Mouse (Mus musculus) liver (tissue): ENCODE measurements around the gene Gm6096.
"Not testable (repeated sequence)": the region's sequence is repeated elsewhere in the genome, so short reads cannot be mapped to it uniquely, and the experiment has no call there.

ENCODE experiments used
- DNase-seq: peaks from one replicate; pipeline ENCODE4 v3.0.0-alpha.2; 2020; ENCODE audit warnings: mixed read lengths

The Gm6096 gene

DNA sequence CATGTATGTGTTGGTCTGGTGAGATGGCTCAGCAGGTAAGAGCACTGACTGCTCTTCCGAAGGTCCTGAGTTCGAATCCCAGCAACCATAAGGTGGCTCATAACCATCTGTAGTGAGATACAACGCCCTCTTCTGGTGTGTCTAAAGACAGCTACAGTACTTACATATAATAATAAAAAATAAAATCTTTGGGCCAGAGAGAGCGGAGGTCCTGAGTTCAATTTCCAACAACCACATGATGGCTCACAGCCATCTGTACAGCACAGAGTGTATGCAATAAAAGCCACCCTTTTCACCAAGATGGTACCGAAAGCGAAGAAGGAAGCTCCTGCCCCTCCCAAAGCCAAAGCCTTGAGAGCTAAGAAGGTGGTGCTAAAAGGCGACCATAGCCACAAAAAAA, at the start of gene Gm6096:
TSS of gene Gm6096 (plus strand) at position 301 of the 400 bp plus-strand sequence.
- no peak for DNase-seq

DNA sequence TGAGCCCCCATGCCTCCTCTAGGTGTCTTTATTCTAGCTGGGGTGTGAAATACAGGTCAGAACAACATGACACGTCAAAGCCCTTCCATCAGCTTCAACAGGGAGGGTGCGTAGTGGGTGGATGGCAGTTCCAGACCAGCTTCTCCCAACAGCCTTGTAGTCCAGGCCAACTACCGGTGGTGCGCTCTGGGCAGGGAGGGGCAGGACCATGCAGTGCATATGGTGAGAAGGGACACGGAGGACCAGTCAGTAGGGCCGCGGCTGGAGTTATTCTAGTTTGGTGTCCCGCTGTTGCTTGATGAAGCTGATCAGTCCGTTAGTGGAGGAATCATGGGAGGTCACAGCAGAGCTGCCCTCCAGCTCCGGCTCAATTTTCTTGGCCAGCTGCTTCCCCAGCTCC, 48.7 kb upstream of the Gm6096 start:
- DNase-seq = not testable (repeated sequence)

DNA sequence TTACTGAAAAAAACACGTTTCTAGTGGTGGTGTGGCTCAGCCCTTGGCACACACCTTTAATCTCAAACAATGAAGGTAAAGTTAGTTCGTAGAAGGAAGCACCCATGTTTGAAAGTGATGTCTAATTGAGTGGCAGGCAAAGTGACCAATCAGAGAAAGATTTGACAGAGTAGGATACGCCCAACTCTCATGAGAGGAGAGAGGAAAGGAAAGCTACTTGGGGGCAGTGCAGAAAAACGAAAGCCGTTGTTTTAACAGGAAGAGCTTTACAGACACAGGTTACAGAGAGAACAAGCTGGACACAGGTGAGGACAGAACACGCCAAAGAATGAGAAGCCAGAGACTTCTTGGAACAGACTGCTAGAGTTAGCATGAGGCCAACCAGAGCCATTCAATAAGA, 44.5 kb upstream of the Gm6096 start:
- no peak for DNase-seq

DNA sequence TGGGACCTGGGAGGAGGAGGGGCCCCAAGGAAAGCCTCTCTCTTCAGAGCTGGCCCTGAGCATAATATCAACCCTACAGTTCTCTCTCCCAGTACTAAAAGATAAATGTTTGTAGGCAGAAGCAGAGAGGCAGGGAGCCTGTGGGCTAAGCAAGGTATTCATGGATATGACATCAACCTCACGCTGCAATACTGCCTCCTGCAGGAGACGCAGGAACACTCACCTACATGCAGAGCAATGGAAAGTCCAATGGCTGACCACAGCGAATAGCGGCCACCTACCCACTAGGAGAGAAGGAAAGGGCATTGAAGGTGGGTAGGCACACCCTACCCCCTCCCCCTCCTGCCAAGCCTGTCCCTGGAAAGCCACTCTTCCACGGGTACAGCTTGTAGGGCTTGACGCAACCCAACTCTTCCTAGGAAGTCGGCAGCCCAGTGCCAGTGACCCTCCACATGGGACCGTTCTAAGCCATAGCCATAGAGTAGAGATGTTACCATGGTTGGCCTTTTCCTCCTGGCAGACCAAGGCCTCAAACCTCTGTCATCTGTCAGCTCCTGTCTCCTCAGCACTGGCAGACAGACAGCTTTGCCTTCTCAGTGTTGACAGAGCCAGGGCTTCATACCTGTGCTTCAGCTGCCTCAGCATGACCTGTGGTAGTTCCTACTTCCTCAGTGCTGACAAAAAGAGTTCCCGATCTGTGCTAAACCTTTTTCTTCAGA, 42.7 kb upstream of the Gm6096 start:
- no peak for DNase-seq

DNA sequence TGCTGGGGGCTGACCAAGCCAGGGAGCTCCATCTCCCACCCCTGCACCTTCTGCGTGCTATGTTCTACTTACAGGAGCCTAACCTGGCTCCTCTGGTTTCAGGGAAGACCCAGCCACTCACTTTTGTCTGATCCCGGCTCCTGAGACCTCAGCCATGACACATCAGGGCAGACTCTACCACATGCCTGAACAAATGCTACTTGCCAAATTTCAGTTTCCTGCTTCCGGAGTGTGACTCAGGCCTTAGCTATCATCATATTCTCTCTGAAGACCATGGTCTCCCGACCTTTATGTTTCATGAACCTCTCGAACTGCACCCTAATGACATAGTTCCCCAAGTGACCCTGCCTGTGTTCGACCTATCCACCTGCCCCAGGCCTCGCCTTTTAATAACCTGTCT, 37.6 kb upstream of the Gm6096 start:
- DNase-seq = no peak

DNA sequence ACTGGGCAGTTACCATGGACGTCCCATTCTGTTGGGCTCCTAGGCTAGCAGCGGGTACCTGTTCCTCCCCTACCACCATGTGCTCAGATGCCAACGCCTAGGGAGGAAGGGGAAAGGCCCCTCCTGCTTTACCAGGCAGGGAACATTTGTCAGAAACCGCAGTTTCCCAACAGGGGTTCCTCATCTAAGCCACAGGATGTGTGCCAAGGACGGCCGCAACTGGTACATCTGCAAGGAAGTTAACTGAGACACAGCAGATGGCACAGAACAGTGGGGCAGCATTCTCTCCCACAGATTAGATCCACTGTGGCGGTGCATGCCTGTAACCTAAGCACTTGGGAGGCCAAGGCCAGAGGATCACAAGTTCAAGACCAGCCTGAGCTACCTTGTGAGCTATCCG, 36.2 kb upstream of the Gm6096 start:
- no peak for DNase-seq

DNA sequence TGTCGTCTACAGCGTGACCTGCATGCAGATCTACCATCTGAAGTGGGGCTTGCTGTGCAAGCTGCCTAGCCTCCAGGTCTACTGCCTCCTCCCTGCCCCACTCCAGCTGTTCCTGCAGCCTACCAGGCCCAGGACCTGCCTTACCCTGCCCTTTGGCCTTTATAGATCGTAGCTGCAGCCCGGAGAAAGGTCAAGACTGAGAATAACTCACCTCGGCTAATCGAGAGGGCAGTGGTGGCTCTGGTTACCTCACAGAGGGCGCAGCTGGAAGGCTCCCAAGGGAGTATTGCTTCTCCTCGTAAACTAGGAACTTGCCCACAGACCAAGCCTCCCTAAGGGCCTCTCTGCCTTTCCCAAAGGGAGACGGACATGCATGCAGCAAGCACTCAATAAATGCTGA, 35.4 kb upstream of the Gm6096 start:
- DNase-seq = no peak

DNA sequence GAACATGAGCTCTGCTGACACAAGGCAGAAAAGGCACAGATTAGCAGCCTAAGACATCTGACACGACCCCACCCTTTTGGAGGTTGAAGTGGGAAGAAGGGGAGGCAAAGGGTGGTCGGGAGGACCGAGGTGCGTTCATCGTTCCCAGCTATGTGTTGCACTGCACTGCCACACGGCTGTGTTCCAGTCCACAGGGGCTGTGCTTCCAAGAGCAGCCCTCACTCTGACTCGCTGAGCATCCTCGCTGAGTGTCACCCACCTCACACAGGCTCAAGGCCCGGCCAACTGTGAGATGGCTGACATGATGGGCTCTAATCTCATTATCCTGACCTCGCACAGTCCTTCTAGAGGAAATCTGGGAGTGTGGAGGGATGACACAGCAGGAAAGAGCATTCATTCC, 34.4 kb upstream of the Gm6096 start:
- DNase-seq = no peak

DNA sequence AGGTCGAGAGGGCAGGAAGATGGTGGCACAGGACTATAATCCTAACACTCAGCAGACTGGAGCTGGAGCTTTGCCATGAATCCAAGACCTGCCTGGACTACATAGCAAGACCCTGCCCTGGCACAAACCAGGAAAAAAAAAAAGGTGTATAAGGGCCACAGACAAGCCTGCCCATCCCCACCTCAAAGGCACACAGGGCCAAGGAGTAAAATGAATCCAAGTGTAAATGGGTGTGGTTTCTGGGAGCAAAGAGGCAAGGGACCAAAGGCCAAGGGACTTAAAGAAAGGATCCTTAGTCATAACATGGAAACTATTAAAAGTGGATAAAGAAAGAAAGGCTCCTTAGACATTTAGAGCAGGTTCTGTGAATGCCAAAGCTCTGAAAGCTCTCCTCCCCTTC, 32.3 kb upstream of the Gm6096 start:
- DNase-seq = no peak

DNA sequence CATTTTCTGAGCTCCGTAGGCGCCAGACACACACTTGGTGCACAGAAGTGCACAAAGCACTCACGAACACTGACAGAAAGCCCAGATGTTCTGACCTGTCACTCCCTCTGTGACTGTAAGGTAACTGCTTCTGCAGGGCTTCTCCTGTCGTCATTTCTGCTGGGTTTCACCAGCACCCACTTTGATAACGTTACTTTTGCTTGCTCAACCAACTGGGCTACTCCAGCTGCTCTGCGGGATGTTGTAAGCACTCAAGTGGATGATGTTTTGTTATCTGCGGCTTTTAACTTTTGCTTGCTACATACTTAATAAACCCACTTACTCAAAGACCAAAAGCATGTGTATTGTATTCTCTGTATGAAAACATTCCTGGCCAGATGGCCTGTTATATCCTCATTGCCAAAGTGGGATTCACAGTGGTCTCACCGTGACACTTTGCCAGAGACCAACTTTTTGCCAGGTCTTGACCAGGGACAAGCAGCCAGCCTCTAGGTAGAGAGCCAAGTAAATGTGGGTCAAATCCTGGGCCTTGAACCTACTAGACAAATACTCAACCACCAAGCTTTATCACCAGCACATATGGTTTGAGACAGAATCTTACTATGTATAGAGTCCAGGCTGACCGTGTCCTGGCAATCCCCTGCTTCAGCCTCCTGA, 29.1 kb upstream of the Gm6096 start:
- DNase-seq = no peak

DNA sequence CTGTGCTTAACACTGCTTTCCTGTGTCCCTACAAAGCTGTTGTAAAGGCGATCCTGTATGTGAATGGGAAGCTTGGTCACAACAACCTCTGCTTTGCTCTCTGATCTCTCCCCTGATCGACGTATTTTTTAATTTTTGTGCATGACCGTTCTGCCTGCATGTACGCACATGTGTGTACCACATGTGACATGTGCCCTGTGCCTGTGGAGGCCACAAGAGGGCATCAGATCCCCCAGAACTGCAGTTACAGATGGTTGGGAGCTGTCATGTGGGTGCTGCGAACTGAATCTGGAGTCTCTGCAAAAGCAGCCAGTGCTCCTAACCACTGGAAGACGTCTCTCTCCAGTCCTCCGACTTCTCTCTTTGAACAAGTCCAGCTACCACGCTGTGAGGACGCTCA, 28.5 kb upstream of the Gm6096 start:
- DNase-seq = no peak

DNA sequence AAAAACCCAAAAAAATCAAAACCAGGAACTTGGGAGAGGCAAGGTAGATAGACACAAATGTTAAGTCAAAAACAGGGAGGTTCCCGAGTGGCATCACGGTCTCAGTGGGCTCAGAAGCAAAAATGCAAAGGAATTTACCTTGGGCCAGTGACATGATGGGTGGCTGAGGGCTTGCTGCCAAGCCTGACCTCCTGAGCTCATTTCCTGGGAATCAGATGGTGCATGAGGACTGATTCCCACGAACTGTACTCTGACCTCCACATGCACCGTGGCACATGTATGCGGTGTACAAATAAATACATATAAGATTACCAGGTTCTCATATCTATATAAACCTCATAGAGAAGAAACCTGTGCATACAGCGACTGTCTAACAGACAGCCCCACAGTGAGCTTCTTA, 26.5 kb upstream of the Gm6096 start:
- no peak for DNase-seq

DNA sequence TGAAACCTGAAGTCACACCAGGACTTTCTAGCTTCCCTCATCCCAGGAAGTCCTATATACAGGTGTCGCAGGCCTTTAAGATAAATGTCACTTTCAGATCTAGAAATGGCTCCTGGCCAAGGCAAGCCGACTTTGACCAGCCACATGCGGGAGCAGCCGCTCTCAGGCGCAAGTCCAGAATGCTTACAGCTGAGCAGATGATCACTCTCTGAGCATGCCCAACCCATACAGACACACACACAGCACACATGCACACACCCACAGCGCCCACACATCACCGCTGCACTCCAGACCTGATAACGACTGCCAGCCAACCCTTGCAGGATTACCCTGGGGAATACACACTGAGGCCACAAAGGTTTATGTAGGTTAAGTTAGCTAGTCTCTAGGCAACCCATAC, 24.8 kb upstream of the Gm6096 start:
- DNase-seq = peak; percentile 32

DNA sequence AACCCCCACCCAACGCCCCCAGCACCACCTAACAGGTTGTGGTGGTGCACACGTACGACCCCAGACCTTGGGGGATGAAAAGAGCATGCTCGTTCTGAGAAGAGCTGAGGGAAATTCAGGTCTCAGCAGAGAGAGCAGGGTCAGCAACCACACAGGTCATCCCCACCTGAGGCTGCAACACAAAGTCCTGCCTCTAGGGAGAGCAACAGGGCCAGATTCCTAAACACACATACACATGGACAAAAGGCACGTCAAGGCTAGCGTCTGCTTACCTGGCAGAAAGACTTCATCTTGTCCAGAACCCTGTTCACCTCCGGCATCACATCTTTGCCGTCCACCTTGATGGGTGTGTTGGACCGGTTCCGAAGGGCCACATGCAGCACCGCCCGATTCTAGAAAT, 24.0 kb upstream of the Gm6096 start:
- DNase-seq = no peak

DNA sequence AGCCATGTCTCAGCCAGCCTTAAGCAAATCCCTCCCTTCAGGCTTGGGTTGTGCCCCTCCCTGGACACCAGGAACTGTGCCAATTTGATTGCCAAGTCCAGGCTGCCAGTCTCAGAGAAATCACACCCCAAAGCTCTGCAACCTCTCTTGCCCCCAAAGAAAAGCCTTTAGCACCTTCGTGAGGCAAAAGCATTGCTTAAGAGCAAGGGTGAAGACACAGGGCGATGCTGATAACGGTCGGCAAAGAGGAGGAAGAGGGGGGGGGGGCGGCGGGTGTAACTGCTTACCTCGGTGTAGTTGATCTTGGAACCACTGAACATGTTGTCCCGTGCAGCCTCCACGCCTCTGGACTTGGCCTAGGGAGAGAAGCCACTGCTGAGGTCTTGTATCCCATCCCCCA, 22.2 kb upstream of the Gm6096 start:
- peak; percentile 45 for DNase-seq

DNA sequence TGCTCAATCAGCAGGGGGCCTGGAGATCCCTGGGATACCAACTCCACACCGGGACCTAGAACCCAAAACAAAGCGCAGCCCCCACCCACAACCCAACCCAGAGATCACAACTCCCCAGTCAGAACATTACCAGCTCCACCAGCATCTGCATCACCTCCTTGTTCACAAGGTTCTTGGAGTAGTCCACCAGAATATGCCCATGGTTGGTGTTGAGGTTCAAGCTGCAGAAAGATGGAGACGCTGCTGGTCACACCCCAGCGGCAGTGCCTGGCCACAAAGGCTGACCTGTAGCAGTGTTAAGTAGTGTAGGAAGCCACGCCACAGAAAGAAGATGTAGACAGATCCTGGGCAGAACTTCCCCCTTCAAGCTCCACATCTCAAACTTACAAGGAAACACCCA, 21.7 kb upstream of the Gm6096 start:
- no peak for DNase-seq

DNA sequence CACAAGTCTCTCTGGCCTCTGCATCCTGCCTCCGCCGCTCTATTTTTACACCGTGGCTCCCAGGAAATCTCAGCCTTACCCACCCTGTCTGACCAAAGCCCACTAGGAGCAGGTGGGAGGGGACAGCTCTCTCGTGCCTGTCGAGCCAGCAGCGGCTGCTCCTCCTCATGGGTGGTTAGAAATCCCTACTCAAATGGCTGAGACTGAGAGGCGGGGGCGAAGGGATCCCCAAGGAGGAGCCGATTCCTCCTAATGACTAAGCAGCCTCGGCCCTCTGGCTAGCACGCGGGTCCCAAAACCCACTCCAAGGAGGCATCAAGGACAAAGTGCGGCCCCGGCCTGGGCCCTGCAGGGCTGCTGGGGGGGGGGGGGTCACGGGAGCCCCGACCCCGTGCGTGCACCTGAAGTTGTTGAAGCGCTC, 21.1 kb upstream of the Gm6096 start:
- peak; percentile 59 for DNase-seq

DNA sequence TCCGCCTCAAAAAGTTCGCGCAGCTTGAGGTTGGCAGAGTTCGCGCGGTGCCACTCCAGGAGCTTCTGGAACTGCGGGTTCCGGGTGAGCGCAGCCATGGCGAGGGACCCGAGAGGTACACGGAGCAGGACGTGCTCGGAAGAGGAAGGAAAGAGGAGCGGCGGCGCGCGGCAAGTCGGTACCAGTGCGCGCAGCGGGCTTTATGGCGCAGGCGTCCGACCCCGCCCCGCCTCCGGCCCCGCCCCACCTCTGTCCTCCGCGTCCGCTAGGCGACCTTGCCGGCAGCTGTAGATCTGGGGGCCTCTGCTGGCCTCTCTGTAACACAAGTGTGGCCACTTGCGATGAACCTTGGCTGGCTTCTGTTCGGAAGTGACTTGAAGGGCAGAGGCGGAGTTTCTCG, 20.7 kb upstream of the Gm6096 start, which contains the start of gene Gpi1:
TSS of gene Gpi1 (minus strand) at position 221 of the 400 bp plus-strand sequence.
- DNase-seq = peak; percentile 94

DNA sequence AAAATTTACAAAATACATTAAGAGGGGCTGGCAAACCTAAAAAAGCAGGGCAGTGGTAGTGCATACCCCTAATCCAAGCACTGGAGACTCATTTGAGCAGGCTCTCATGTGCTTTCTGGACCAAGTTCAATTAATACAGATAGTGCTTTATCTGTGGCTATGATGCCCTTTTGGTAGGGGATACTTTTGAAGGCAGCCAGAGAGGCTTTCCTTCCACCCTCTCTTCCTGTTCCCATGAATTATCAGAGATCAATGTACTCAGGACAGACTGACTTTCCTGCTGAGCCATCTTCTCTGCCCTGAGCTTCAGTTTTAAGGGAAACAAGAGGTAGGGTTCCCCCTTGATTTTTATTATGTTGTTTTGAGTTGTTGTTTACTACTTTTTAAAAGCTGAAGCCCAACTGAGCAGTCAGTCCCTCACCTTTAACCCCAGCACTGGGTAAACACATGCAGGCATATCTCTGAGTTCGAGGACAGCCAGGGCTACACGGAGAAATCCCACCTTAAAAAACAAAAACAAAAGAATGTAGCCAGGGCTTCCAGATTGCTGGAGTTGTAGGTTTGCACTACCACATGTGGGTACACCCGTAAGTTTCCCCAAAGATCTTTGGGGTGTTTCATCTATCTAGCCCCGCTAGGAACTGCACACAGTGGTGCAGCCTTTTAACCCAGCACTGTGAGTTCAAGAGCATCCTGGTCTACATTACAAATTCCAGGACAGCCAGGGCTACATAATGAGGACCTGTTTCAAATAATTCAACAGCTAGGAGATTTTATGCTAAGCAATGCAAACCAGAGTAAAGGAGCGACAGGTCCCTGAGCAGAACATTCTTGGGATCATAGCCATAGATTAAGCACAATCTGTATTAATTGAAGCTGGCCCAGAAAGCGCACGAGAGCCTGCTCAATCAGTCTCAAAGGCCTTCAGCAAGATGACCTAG, 17.8 kb upstream of the Gm6096 start:
- DNase-seq = no peak

DNA sequence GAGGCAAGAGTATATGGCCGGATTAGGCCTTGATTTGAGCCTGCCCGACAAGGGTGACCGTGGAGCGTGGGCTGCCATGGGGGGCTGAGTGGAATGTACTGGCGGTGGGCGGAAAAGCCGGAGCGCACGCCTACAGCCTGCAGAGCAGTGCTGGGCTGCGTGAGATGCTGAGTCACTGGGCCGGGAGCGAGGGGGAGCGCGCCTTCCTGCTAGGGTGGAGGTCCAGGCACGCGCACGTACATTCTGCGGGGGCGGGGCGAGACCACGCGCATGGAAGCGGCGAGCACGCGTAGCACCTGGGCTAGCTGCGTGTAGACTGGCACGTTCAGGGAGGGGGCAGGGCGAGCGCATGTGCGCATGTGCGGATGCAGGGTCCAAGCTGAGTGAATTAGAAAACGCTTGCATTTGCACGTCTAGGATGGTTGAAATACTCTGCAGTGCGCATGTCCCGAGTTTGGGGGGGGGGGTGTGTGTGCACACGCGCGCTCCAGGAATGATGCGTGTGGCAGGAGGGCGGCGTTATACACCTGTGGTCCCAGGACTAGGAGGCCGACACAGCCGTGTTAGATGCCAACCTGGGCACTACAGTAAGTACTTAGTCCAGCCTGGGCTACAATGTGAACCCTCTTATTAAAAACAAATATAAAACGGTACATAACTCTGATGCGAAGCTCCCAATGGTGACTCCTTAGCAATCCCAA, 16.8 kb upstream of the Gm6096 start:
- peak; percentile 99 for DNase-seq

DNA sequence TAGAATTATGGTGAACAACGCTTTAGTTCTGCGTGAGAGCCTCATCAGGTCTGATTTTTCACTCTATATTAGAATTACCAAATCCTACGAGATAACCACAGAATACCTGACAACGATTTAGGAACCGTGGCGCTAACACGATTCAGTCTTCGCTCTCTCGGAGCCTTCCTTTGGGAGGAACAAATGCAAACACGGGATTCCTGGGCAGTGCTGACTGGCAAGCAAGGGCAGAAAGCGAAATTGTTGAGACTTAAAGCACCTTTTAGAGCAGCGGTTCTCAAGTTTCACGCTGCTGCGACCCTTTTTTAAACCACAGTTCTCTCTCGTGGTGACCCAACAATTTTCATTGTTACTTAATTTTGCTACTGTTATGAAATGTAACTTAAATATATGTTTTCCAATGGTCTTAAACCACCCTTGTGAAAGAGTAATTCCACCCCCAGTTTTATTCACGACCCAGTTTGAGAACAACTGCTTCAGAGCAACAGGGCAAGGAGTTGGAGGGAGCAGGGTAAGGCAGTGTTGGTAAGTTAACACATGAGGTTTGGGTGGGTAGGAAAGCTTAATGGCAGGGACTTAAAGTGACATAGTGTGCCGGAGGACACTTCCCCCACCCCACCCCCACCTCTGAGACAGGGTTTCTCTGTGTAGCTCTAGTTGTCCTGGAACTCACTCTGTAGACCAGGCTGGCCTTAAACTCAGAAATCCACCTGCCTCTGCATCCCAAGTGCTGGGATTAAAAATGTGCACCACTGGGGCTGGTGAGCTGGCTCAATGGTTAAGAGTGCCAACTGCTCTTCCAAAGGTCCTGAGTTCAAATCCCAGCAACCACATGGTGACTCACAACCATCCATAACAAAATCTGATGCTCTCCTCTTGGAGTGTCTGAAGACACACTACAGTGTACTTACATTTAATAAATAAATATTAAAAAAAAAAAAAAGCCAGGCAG, 16.0 kb upstream of the Gm6096 start:
- no peak for DNase-seq

DNA sequence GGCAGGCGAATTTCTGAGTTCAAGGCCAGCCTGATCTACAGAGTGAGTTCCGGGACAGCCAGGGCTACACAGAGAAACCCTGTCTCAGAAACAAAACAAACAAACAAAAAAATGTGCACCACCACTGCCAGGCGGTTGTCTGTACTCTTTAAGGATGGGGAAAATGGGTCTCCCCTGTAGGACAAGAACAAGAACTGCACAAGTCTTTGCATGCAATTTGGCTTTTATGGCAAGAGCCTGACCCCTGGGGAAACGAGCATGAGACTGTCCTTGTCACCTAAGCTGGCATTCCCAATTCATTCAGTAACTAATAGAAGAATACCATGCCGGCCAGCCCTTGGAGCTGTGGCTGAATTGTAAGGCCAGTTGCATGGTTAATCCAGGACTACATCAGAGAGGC, 15.2 kb upstream of the Gm6096 start:
- DNase-seq = no peak
